Mouse (Mus musculus): ENCODE data around the gene Zbtb44. TPM values are rescaled to one million over a fixed set of nuclear protein-coding genes. Genes with fewer than 3 reads are reported as not detected.

The Zbtb44 gene
- polyA plus RNA-seq, 1 experiment from 2014 or later: 7.9 TPM

DNA sequence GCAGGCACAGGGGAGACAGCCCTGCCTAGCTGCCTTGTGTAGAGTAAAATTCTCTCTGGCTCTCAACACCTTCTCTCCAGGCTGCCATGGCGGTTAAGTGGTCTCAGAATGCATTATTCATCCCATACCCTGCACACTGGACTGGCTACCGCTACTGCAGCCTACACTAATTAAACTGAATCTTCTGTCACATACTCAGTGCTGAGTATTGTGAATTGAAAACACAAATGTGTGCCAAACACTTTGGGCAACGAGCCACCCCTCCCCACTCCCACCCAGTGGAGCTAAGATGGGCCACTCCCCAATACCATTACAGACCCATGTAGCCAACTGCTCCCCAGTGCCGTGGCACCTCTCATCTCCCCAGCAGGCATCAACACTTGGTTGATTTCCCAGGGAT lies 57.0 kb downstream of the Zbtb44 start:
- Histone ChIP-seq H3K4me1 (ENCODE audit: insufficient read depth, low read depth, low read length) (no peaks in the 10 kb centered on the region), H3K27ac (ENCODE audit: low read length) (no peak overlapping the region), H3K36me3 (ENCODE audit: insufficient read depth, low read length) (no peaks in the 10 kb centered on the region), H3K4me3 (ENCODE audit: low read depth, low read length) (no peak overlapping the region), H3K4me2 (replicated peaks; ENCODE audit: low read depth, low read length) (no peak overlapping the region), H3K9me3 (ENCODE audit: low read length) (no peaks in the 10 kb centered on the region), H3K27me3 (replicated peaks; ENCODE audit: insufficient read depth, low read length) (no peaks in the 10 kb centered on the region), H3K9ac (replicated peaks; ENCODE audit: low read depth) (no peak overlapping the region)
- no peak for DNase-seq (ENCODE audit: low spot score)
- no peak for TF ChIP-seq CTCF (IDR thresholded peaks at IDR 0.05)
- no peak for TF ChIP-seq EP300 (IDR thresholded peaks at IDR 0.05)
- ATAC-seq: no peak
- WGBS: 72% methylated on average over 4 of the region's 4 CpGs

DNA sequence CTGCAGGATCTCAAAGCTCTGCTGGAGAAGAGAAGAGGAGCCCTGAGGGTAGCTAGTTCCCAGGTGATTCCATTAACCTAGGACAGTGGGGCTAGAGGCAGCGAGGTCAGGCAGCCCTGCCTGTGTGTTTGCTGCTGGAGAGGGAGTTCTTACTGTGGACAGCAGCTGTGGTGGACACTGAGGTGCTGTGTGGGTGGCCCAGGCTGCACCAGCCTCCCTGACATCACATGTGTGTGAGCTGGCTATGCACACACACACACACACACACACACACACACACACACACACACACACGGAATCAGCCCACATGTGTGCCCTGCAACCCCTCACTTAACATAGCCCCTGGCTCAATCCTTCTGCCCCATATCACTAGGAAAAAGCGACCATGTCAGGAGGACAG lies 57.7 kb downstream of the Zbtb44 start:
- no peaks in the 10 kb centered on the region for H3K9me3 ChIP-seq (ENCODE audit: low read length)
- no peaks in the 10 kb centered on the region for H3K4me1 ChIP-seq (ENCODE audit: insufficient read depth, low read depth, low read length)
- no peak overlapping the region for H3K27ac ChIP-seq (ENCODE audit: low read length)
- H3K27me3 ChIP-seq (replicated peaks; ENCODE audit: insufficient read depth, low read length): no peaks in the 10 kb centered on the region
- H3K36me3 ChIP-seq (ENCODE audit: insufficient read depth, low read length): no peaks in the 10 kb centered on the region
- no peak for DNase-seq (ENCODE audit: low spot score)
- TF ChIP-seq CTCF (IDR thresholded peaks at IDR 0.05): no peak
- no peak for TF ChIP-seq EP300 (IDR thresholded peaks at IDR 0.05)
- H3K9ac ChIP-seq (replicated peaks; ENCODE audit: low read depth): no peak overlapping the region
- no peak overlapping the region for H3K4me3 ChIP-seq (ENCODE audit: low read depth, low read length)
- 58% methylated on average over 3 of the region's 3 CpGs for WGBS
- H3K4me2 ChIP-seq (replicated peaks; ENCODE audit: low read depth, low read length): no peak overlapping the region
- no peak for ATAC-seq

DNA sequence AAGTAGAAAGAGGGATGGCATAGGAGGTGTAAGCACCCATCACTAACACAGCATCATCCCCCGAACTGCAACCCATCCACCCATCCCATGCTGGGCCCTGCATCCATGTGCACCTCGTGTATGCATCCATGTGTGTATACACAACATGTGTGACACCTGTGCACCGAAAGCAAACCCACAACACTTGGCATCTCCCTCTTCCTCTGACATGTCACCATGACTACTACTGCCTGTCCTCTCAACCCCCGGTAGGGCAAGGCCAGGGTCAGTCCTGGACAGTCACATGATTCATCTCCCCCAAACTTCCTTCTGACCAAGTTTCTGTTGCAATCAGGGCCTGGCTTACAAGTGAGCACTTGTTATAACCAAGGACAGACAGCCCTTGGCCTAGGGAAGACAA lies 58.4 kb downstream of the Zbtb44 start:
- WGBS: 72% methylated on average over 4 of the region's 4 CpGs
- DNase-seq (ENCODE audit: low spot score): no peak
- Histone ChIP-seq H3K4me3 (ENCODE audit: low read depth, low read length) (no peak overlapping the region), H3K9me3 (ENCODE audit: low read length) (no peaks in the 10 kb centered on the region), H3K4me1 (ENCODE audit: insufficient read depth, low read depth, low read length) (no peaks in the 10 kb centered on the region), H3K4me2 (replicated peaks; ENCODE audit: low read depth, low read length) (no peak overlapping the region), H3K9ac (replicated peaks; ENCODE audit: low read depth) (no peak overlapping the region), H3K36me3 (ENCODE audit: insufficient read depth, low read length) (no peaks in the 10 kb centered on the region), H3K27me3 (replicated peaks; ENCODE audit: insufficient read depth, low read length) (no peaks in the 10 kb centered on the region), H3K27ac (ENCODE audit: low read length) (no peak overlapping the region)
- TF ChIP-seq EP300 (IDR thresholded peaks at IDR 0.05) (no peak), CTCF (IDR thresholded peaks at IDR 0.05) (no peak)
- no peak for ATAC-seq

- 80% methylated on average over 9 of the region's 9 CpGs for WGBS
Observed at GRCm38 (mm10) chr9:31089541-31089940, 59.1 kb downstream of the Zbtb44 start.

GRCm38 (mm10) chr9:31090081-31091023 lies 59.9 kb downstream of the Zbtb44 start:
- TF ChIP-seq CTCF (IDR thresholded peaks at IDR 0.05): no peak
- TF ChIP-seq EP300 (IDR thresholded peaks at IDR 0.05): no peak
- no peak overlapping the region for H3K9ac ChIP-seq (replicated peaks; ENCODE audit: low read depth)
- no peak for ATAC-seq
- 76% methylated on average over 29 of the region's 29 CpGs for WGBS
- H3K4me2 ChIP-seq (replicated peaks; ENCODE audit: low read depth, low read length): no peak overlapping the region
- H3K4me1 ChIP-seq (ENCODE audit: insufficient read depth, low read depth, low read length): no peaks in the 10 kb centered on the region
- no peak overlapping the region for H3K27ac ChIP-seq (ENCODE audit: low read length)
- no peaks in the 10 kb centered on the region for H3K36me3 ChIP-seq (ENCODE audit: insufficient read depth, low read length)
- no peaks in the 10 kb centered on the region for H3K9me3 ChIP-seq (ENCODE audit: low read length)
- no peaks in the 10 kb centered on the region for H3K27me3 ChIP-seq (replicated peaks; ENCODE audit: insufficient read depth, low read length)
- DNase-seq (ENCODE audit: low spot score): no peak
- no peak overlapping the region for H3K4me3 ChIP-seq (ENCODE audit: low read depth, low read length)

More at GRCm38 (mm10) chr9:31089541-31089940, 59.1 kb downstream of the Zbtb44 start:
- Histone ChIP-seq H3K4me1 (ENCODE audit: insufficient read depth, low read depth, low read length) (no peaks in the 10 kb centered on the region), H3K4me3 (ENCODE audit: low read depth, low read length) (no peak overlapping the region), H3K27ac (ENCODE audit: low read length) (no peak overlapping the region), H3K36me3 (ENCODE audit: insufficient read depth, low read length) (no peaks in the 10 kb centered on the region), H3K4me2 (replicated peaks; ENCODE audit: low read depth, low read length) (no peak overlapping the region), H3K9me3 (ENCODE audit: low read length) (no peaks in the 10 kb centered on the region), H3K27me3 (replicated peaks; ENCODE audit: insufficient read depth, low read length) (no peaks in the 10 kb centered on the region), H3K9ac (replicated peaks; ENCODE audit: low read depth) (no peak overlapping the region)
- DNase-seq (ENCODE audit: low spot score): no peak
- ATAC-seq: no peak
- TF ChIP-seq EP300 (IDR thresholded peaks at IDR 0.05): no peak
- TF ChIP-seq CTCF (IDR thresholded peaks at IDR 0.05): no peak

DNA sequence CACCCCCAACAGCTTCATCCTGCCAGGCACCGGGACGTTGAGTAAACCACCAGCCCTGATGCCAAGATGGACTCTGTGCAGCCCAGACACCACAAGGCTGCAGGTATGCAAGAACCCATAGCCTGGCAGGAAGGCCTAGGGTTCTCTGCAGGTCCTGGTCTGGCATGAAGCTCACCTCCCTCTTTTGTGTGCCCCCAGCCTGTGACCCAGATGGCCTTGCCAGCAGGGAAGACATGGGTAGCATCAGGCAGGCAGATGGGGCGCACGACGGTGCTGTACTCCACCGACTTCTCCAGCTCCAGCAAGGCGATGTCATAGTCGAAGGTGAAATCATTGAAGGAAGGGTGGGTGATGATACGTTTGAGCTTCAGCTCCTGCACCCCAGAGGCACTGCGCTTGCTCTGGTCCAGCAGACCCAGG lies 60.7 kb downstream of the Zbtb44 start:
- ATAC-seq: no peak
- DNase-seq (ENCODE audit: low spot score): no peak
- Histone ChIP-seq H3K9me3 (ENCODE audit: low read length) (no peaks in the 10 kb centered on the region), H3K27me3 (replicated peaks; ENCODE audit: insufficient read depth, low read length) (no peaks in the 10 kb centered on the region), H3K4me2 (replicated peaks; ENCODE audit: low read depth, low read length) (no peak overlapping the region), H3K36me3 (ENCODE audit: insufficient read depth, low read length) (no peaks in the 10 kb centered on the region), H3K4me3 (ENCODE audit: low read depth, low read length) (no peak overlapping the region), H3K27ac (ENCODE audit: low read length) (no peak overlapping the region), H3K9ac (replicated peaks; ENCODE audit: low read depth) (no peak overlapping the region), H3K4me1 (ENCODE audit: insufficient read depth, low read depth, low read length) (no peaks in the 10 kb centered on the region)
- 94% methylated on average over 10 of the region's 10 CpGs for WGBS
- no peak for TF ChIP-seq EP300 (IDR thresholded peaks at IDR 0.05)
- no peak for TF ChIP-seq CTCF (IDR thresholded peaks at IDR 0.05)

All from lung, postnatal 0 days (tissue).